Mouse (Mus musculus) neural tube, embryonic 12.5 days (tissue): ENCODE results near the gene Fgr. TPM values are rescaled to one million over a fixed set of nuclear protein-coding genes. Genes with fewer than 3 reads are reported as not detected.

Experiments
- ATAC-seq: fragments of 200-750 bp; cut with Nextera tagmentation; 2 replicates; pipeline ENCODE4 v1.8.0; 2017; ENCODE audit warnings: low read depth, mild to moderate bottlenecking, moderate TSS enrichment, moderate library complexity; ENCODE audit not compliant: low FRiP score
- H3K27ac ChIP-seq: fragments of 300-500 bp; sonication (generic); 2 replicates; pipeline ENCODE4 v1.5.1; 2016
- H3K27me3 ChIP-seq: fragments of 300-500 bp; sonication (generic); replicated peaks from 2 replicates; pipeline ENCODE4 v1.6.1; 2016; ENCODE audit warnings: mild to moderate bottlenecking
- H3K36me3 ChIP-seq: fragments of 300-500 bp; sonication (generic); 2 replicates; pipeline ENCODE4 v1.6.1; 2016; ENCODE audit warnings: mild to moderate bottlenecking
- H3K4me1 ChIP-seq: fragments of 300-500 bp; sonication (generic); 2 replicates; pipeline ENCODE4 v1.6.1; 2016
- H3K4me2 ChIP-seq: fragments of 300-500 bp; sonication (generic); replicated peaks from 2 replicates; pipeline ENCODE4 v1.6.1; 2016; ENCODE audit warnings: mild to moderate bottlenecking
- H3K4me3 ChIP-seq: fragments of 300-500 bp; sonication (generic); 2 replicates; pipeline ENCODE4 v1.5.1; 2016
- H3K9ac ChIP-seq: fragments of 300-500 bp; sonication (generic); 2 replicates; pipeline ENCODE4 v1.6.1; 2016; ENCODE audit warnings: mild to moderate bottlenecking
- H3K9me3 ChIP-seq: fragments of 300-500 bp; sonication (generic); 2 replicates; pipeline ENCODE4 v1.6.1; 2016; ENCODE audit warnings: mild to moderate bottlenecking
- WGBS: fragments of 180-500 bp; shearing (Covaris S2); methylation state at CpG from one replicate; pipeline ENCODE4 v1.1.7; 2016; 5-methylcytosine and 5-hydroxymethylcytosine counted together
- polyA plus RNA-seq: library from polyadenylated mRNA; unstranded; fragments of >200 nt; fragmentation: Nextera tagmentation; extraction: Ambion mirVana; gene quantifications from 2 replicates; pipeline ENCODE4 v1.2.1, GENCODE M21; 2016

The Fgr gene
- polyA plus RNA-seq, 1 experiment from 2014 or later, result 0.28 TPM

GRCm38 (mm10) chr4:133046691-133047352, 72.9 kb downstream of the Fgr start:
- H3K36me3 ChIP-seq, result no peaks in the 10 kb centered on the region
- H3K27me3 ChIP-seq, result no peaks in the 10 kb centered on the region; the same call in 1 of the 2 replicates
- H3K4me2 ChIP-seq, result peak overlapping the region; percentile 40
- H3K9me3 ChIP-seq, result no peaks in the 10 kb centered on the region
- no peak for ATAC-seq
- 21% methylated on average over 12 of the region's 12 CpGs for WGBS
- peaks cover 100% of the 10 kb centered on the region for H3K4me1 ChIP-seq
- H3K27ac ChIP-seq, result peak overlapping the region; percentile 57
- no peak overlapping the region for H3K9ac ChIP-seq
- H3K4me3 ChIP-seq, result no peak overlapping the region

- Histone ChIP-seq H3K36me3 (no peaks in the 10 kb centered on the region), H3K27ac (peak overlapping the region; percentile 57), H3K4me2 (peak overlapping the region; percentile 40), H3K9ac (0 out of 2 replicates have a peak overlapping the region, but pooled peaks have one; percentile 29), H3K4me1 (peaks cover 100% of the 10 kb centered on the region), H3K9me3 (no peaks in the 10 kb centered on the region), H3K4me3 (no peak overlapping the region), H3K27me3 (no peaks in the 10 kb centered on the region; the same call in 1 of the 2 replicates)
- 4% methylated on average over 16 of the region's 16 CpGs for WGBS
- ATAC-seq, result peak; percentile 18; the same call in 1 of the 2 replicates
These were observed 73.6 kb downstream of the Fgr start for GRCm38 (mm10) chr4:133047353-133048105.

GRCm38 (mm10) chr4:133049071-133049920, 75.4 kb downstream of the Fgr start:
- WGBS, result 62% methylated on average over 19 of the region's 19 CpGs
- no peak for ATAC-seq
- Histone ChIP-seq H3K9ac (no peak overlapping the region), H3K4me2 (peak overlapping the region; percentile 8), H3K4me3 (no peak overlapping the region), H3K9me3 (no peaks in the 10 kb centered on the region), H3K4me1 (peaks cover 82% of the 10 kb centered on the region), H3K27me3 (no peaks in the 10 kb centered on the region; the same call in 1 of the 2 replicates), H3K36me3 (no peaks in the 10 kb centered on the region), H3K27ac (no peak overlapping the region)

GRCm38 (mm10) chr4:133050196-133050836, 76.4 kb downstream of the Fgr start:
- Histone ChIP-seq H3K9me3 (no peaks in the 10 kb centered on the region), H3K36me3 (peaks cover 5% of the 10 kb centered on the region), H3K9ac (no peak overlapping the region; the same call in 1 of the 2 replicates), H3K4me2 (no peak overlapping the region), H3K4me3 (no peak overlapping the region), H3K27ac (no peak overlapping the region), H3K4me1 (peaks cover 78% of the 10 kb centered on the region), H3K27me3 (no peaks in the 10 kb centered on the region; the same call in 1 of the 2 replicates)
- ATAC-seq, result no peak
- WGBS, result 73% methylated on average over 9 of the region's 9 CpGs

- no peak for ATAC-seq
- Histone ChIP-seq H3K9me3 (no peaks in the 10 kb centered on the region), H3K4me3 (no peak overlapping the region), H3K36me3 (peaks cover 6% of the 10 kb centered on the region), H3K9ac (no peak overlapping the region; the same call in 1 of the 2 replicates), H3K27me3 (no peaks in the 10 kb centered on the region; the same call in 1 of the 2 replicates), H3K4me1 (peaks cover 77% of the 10 kb centered on the region), H3K27ac (no peak overlapping the region), H3K4me2 (no peak overlapping the region)
- WGBS, result 89% methylated on average over 6 of the region's 6 CpGs
These were observed 77.1 kb downstream of the Fgr start for GRCm38 (mm10) chr4:133050837-133051549.

GRCm38 (mm10) chr4:133051550-133051865, 77.6 kb downstream of the Fgr start:
- Histone ChIP-seq H3K4me2 (no peak overlapping the region), H3K36me3 (peaks cover 6% of the 10 kb centered on the region), H3K27ac (no peak overlapping the region), H3K27me3 (no peaks in the 10 kb centered on the region; the same call in 1 of the 2 replicates), H3K9me3 (no peaks in the 10 kb centered on the region), H3K9ac (no peak overlapping the region), H3K4me3 (no peak overlapping the region), H3K4me1 (peaks cover 77% of the 10 kb centered on the region)
- 73% methylated on average over 14 of the region's 14 CpGs for WGBS
- no peak for ATAC-seq

Other genes with a start within 250 kb of the Fgr start
- gene Xkr8, start 241.5 kb upstream of the Fgr start, polyA plus RNA-seq, result 3.4 and 3.6 TPM in 2 replicates
- gene Smpdl3b, start 216.8 kb upstream of the Fgr start, polyA plus RNA-seq, result 1.0 and 1.5 TPM in 2 replicates
- gene Rpa2, start 205.8 kb upstream of the Fgr start, polyA plus RNA-seq, result 78.5 and 84.2 TPM in 2 replicates
- gene Themis2, start 177.7 kb upstream of the Fgr start, polyA plus RNA-seq, result 0.74 and 0.79 TPM in 2 replicates
- gene Ppp1r8, start 130.9 kb upstream of the Fgr start, polyA plus RNA-seq, result 53.3 and 62.5 TPM in 2 replicates
- gene Stx12, start 89.6 kb upstream of the Fgr start, polyA plus RNA-seq, result 108 and 110 TPM in 2 replicates
- 27.3 and 29.6 TPM in 2 replicates for gene Fam76a, start 51.5 kb upstream of the Fgr start, polyA plus RNA-seq
- 10.5 TPM in 2 replicates for gene Ahdc1, start 37.2 kb downstream of the Fgr start, polyA plus RNA-seq
- 30.5 and 48.9 TPM in 2 replicates for gene Wasf2, start 156.4 kb downstream of the Fgr start, polyA plus RNA-seq
- gene Cd164l2, start 238.0 kb downstream of the Fgr start, polyA plus RNA-seq, result 0.42 and 0.79 TPM in 2 replicates
- 0.38 and 0.74 TPM in 2 replicates for gene Gpr3, start 238.4 kb downstream of the Fgr start, polyA plus RNA-seq